Mouse (Mus musculus) heart, adult 11 months (tissue): ENCODE results near the gene Akr1b10.

Experiments used
- DNase-seq: peaks from one replicate; pipeline ENCODE4 v3.0.0; 2022

Gene Akr1b10

GRCm38 (mm10) chr6:34384110-34384661 lies at the start of gene Akr1b10:
Gene Akr1b10, plus strand, starts transcription at chr6:34384218.
- peak; percentile 99 for DNase-seq

- peak; percentile 59 for DNase-seq
Measured at GRCm38 (mm10) chr6:34334673-34335072, 49.3 kb upstream of the Akr1b10 start.

GRCm38 (mm10) chr6:34337799-34338198 lies 46.2 kb upstream of the Akr1b10 start:
- no peak for DNase-seq

GRCm38 (mm10) chr6:34341991-34342390 lies 42.0 kb upstream of the Akr1b10 start:
- DNase-seq = peak; percentile 44

GRCm38 (mm10) chr6:34342476-34342875 lies 41.5 kb upstream of the Akr1b10 start:
- peak; percentile 67 for DNase-seq

- peak; percentile 84 for DNase-seq
Measured at GRCm38 (mm10) chr6:34343426-34343825, 40.6 kb upstream of the Akr1b10 start.

GRCm38 (mm10) chr6:34344135-34344850 lies 39.7 kb upstream of the Akr1b10 start:
- peak; percentile 57 for DNase-seq

GRCm38 (mm10) chr6:34344935-34345334 lies 39.1 kb upstream of the Akr1b10 start:
- DNase-seq = peak; percentile 94

GRCm38 (mm10) chr6:34346096-34346898 lies 37.7 kb upstream of the Akr1b10 start:
- peak; percentile 95 for DNase-seq

GRCm38 (mm10) chr6:34350037-34350699 lies 33.9 kb upstream of the Akr1b10 start:
- peak; percentile 57 for DNase-seq

- DNase-seq = peak; percentile 87
Measured at GRCm38 (mm10) chr6:34351481-34351880, 32.5 kb upstream of the Akr1b10 start.

- DNase-seq = peak; percentile 80
Measured at GRCm38 (mm10) chr6:34352401-34352800, 31.6 kb upstream of the Akr1b10 start.

- peak; percentile 95 for DNase-seq
Measured at GRCm38 (mm10) chr6:34353658-34354353, 30.2 kb upstream of the Akr1b10 start, which contains the start of gene Akr1b8. Gene Akr1b8, plus strand, starts transcription at chr6:34354119.

GRCm38 (mm10) chr6:34354354-34355348 lies 29.4 kb upstream of the Akr1b10 start:
- DNase-seq = peak; percentile 88

GRCm38 (mm10) chr6:34355349-34355747 lies 28.7 kb upstream of the Akr1b10 start:
- peak; percentile 21 for DNase-seq

GRCm38 (mm10) chr6:34355841-34356240 lies 28.2 kb upstream of the Akr1b10 start:
- peak; percentile 72 for DNase-seq

GRCm38 (mm10) chr6:34364217-34365136 lies 19.5 kb upstream of the Akr1b10 start:
- no peak for DNase-seq

GRCm38 (mm10) chr6:34367998-34368397 lies 16.0 kb upstream of the Akr1b10 start:
- DNase-seq = peak; percentile 96

- no peak for DNase-seq
Measured at GRCm38 (mm10) chr6:34370081-34370480, 13.9 kb upstream of the Akr1b10 start.
